Mouse (Mus musculus) small intestine, adult 2 months (tissue): Measurements from ENCODE around the gene a.

ENCODE experiments used
- CTCF ChIP-seq: fragments of 200-500 bp; IDR thresholded peaks from 2 replicates; pipeline ENCODE4 v1.5.1; 2012; ENCODE audit warnings: low read depth, mild to moderate bottlenecking, control low read depth, inconsistent platforms, low read length, moderate library complexity, mixed read lengths; ENCODE audit not compliant: insufficient replicate concordance, insufficient read length; ENCODE audit errors: extremely low read depth
- POLR2A ChIP-seq: fragments of 200-500 bp; IDR thresholded peaks from 2 replicates; pipeline ENCODE4 v1.6.1; 2012; ENCODE audit warnings: low read depth, mild to moderate bottlenecking, control low read depth, inconsistent platforms, low read length, moderate library complexity

- no peak for TF ChIP-seq CTCF
- no peak for TF ChIP-seq POLR2A
Measured at GRCm38 (mm10) chr2:154937547-154938390, 146.6 kb downstream of the a start.
